Mouse (Mus musculus): ENCODE results near the gene Lypd6. TPM values are rescaled to one million over a fixed set of nuclear protein-coding genes. Genes with fewer than 3 reads are reported as not detected.

The Lypd6 gene
- total and polyA plus RNA-seq, 3 experiments = not detected

GRCm38 (mm10) chr2:50160069-50160468, 93.8 kb downstream of the Lypd6 start (continued):
- no peak for TF ChIP-seq POLR2AphosphoS5 (IDR thresholded peaks at IDR 0.05; ENCODE audit: borderline replicate concordance, low read depth, low read length)
- no peak for TF ChIP-seq USF1 (IDR thresholded peaks at IDR 0.05; ENCODE audit: low read depth, low read length)

GRCm38 (mm10) chr2:50163608-50164007, 97.4 kb downstream of the Lypd6 start:
- Histone ChIP-seq H3K27me3 (ENCODE audit: control insufficient read depth in 1 of 2, insufficient read depth in 2 of 2, low read length in 2 of 2) (no peaks in the 10 kb centered on the region), H3K9ac (ENCODE audit: control insufficient read depth, low read depth, low read length, poor library complexity, severe bottlenecking) (no peak overlapping the region), H3K79me2 (ENCODE audit: control insufficient read depth, insufficient read depth, low read length, poor library complexity) (no peaks in the 10 kb centered on the region), H3K36me3 (ENCODE audit: control insufficient read depth in 1 of 2, insufficient read depth in 2 of 2, low read length in 2 of 2) (no peaks in the 10 kb centered on the region), H3K9me3 (replicated peaks; ENCODE audit: insufficient read depth, low read length) (no peaks in the 10 kb centered on the region), H3K4me3 (ENCODE audit: control insufficient read depth in 1 of 2, insufficient read depth in 1 of 2, low read depth in 2 of 2, low read length in 2 of 2) (no peak overlapping the region), H3K27ac (ENCODE audit: control insufficient read depth, low read depth, low read length) (no peak overlapping the region), H3K4me1 (ENCODE audit: control insufficient read depth in 1 of 2, insufficient read depth in 2 of 2, low read length in 2 of 2) (no peaks in the 10 kb centered on the region)
- DNase-seq (ENCODE audit: low read depth, low spot score) = no peak
- TF ChIP-seq ELF1 (IDR thresholded peaks at IDR 0.05; ENCODE audit: low read depth, low read length) (no peak), ZC3H11A (IDR thresholded peaks at IDR 0.05; ENCODE audit: low read depth, low read length) (no peak), MAX (IDR thresholded peaks at IDR 0.05; ENCODE audit: low read length) (no peak), UBTF (IDR thresholded peaks at IDR 0.05; ENCODE audit: borderline replicate concordance, insufficient read depth, low read depth, low read length) (no peak), ETS1 (IDR thresholded peaks at IDR 0.05; ENCODE audit: low read depth, low read length) (no peak), MEF2A (IDR thresholded peaks at IDR 0.05; ENCODE audit: extremely low read depth, insufficient replicate concordance, low read depth, low read length, poor library complexity, severe bottlenecking) (no peak), CHD1 (IDR thresholded peaks at IDR 0.05; ENCODE audit: low read depth, low read length) (no peak), RCOR1 (IDR thresholded peaks at IDR 0.05; ENCODE audit: low read depth, low read length) (no peak), HCFC1 (IDR thresholded peaks at IDR 0.05; ENCODE audit: low read depth, low read length) (no peak), POLR2A (IDR thresholded peaks at IDR 0.05; ENCODE audit: control insufficient read depth in 1 of 2, insufficient read depth in 1 of 2, low read depth in 1 of 2, low read length in 2 of 2, poor library complexity in 1 of 2) (no peak)

GRCm38 (mm10) chr2:50165277-50165676, 99.0 kb downstream of the Lypd6 start:
- Histone ChIP-seq H3K4me1 (ENCODE audit: control insufficient read depth in 1 of 2, insufficient read depth in 2 of 2, low read length in 2 of 2) (no peaks in the 10 kb centered on the region), H3K36me3 (ENCODE audit: control insufficient read depth in 1 of 2, insufficient read depth in 2 of 2, low read length in 2 of 2) (no peaks in the 10 kb centered on the region), H3K27ac (ENCODE audit: control insufficient read depth, low read depth, low read length) (no peak overlapping the region), H3K27me3 (ENCODE audit: control insufficient read depth in 1 of 2, insufficient read depth in 2 of 2, low read length in 2 of 2) (no peaks in the 10 kb centered on the region), H3K9me3 (replicated peaks; ENCODE audit: insufficient read depth, low read length) (no peaks in the 10 kb centered on the region), H3K79me2 (ENCODE audit: control insufficient read depth, insufficient read depth, low read length, poor library complexity) (no peaks in the 10 kb centered on the region), H3K9ac (ENCODE audit: control insufficient read depth, low read depth, low read length, poor library complexity, severe bottlenecking) (no peak overlapping the region), H3K4me3 (ENCODE audit: control insufficient read depth in 1 of 2, insufficient read depth in 1 of 2, low read depth in 2 of 2, low read length in 2 of 2) (no peak overlapping the region)
- DNase-seq (ENCODE audit: low read depth, low spot score) = no peak
- TF ChIP-seq CTCF (IDR thresholded peaks at IDR 0.05 in 2 of 3, conservative IDR thresholded peaks at IDR 0.05 in 1 of 3; ENCODE audit: control insufficient read depth in 1 of 3, insufficient read depth in 1 of 3, low read depth in 2 of 3, low read length in 3 of 3, poor library complexity in 1 of 3, severe bottlenecking in 1 of 3) (no peak), ETS1 (IDR thresholded peaks at IDR 0.05; ENCODE audit: low read depth, low read length) (no peak)
